In genomic region chr1:48380139-48380538, GRCm38 (mm10) we compare ENCODE assay signal across 15 mouse cellular contexts.
"Had no signal": no experiment of that assay in that cellular context is flagged by ENCODE, and none has a peak within 500 bp of the region (broad histone marks: within the 10 kb centered on the region; RNA-seq: fewer than 3 reads in every experiment).

No protein-coding gene starts in this region.

- H3K36me3 ChIP-seq: neural tube, embryonic 15.5 days; stomach, embryonic 15.5 days had no signal

- H3K9ac ChIP-seq: neural tube, embryonic 15.5 days; stomach, embryonic 15.5 days had no signal

- H3K9me3 ChIP-seq: neural tube, embryonic 15.5 days; stomach, embryonic 15.5 days had no signal

- H3K4me2 ChIP-seq: neural tube, embryonic 15.5 days; stomach, embryonic 15.5 days had no signal

- DNase-seq: retina, postnatal 1 day; right cerebral cortex, adult 18-20 months; right cerebral cortex, postnatal 14 days; right cerebral cortex, postnatal 25 days; right cerebral cortex, postnatal 4 days; spleen, adult 18-20 months; thymus, adult 18-20 months; thymus, adult 2 months; thymus, postnatal 14 days; thymus, postnatal 25 days; thymus, postnatal 36 days; thymus, postnatal 4 days had no signal

- H3K4me3 ChIP-seq: neural tube, embryonic 15.5 days; stomach, embryonic 15.5 days had no signal

- H3K27me3 ChIP-seq: neural tube, embryonic 15.5 days; stomach, embryonic 15.5 days had no signal

- H3K27ac ChIP-seq: neural tube, embryonic 15.5 days; stomach, embryonic 15.5 days; stomach, postnatal 0 days had no signal

- H3K4me1 ChIP-seq: neural tube, embryonic 15.5 days; stomach, embryonic 15.5 days had no signal
